Mouse (Mus musculus): ENCODE results near the gene Cyp46a1.

DNA sequence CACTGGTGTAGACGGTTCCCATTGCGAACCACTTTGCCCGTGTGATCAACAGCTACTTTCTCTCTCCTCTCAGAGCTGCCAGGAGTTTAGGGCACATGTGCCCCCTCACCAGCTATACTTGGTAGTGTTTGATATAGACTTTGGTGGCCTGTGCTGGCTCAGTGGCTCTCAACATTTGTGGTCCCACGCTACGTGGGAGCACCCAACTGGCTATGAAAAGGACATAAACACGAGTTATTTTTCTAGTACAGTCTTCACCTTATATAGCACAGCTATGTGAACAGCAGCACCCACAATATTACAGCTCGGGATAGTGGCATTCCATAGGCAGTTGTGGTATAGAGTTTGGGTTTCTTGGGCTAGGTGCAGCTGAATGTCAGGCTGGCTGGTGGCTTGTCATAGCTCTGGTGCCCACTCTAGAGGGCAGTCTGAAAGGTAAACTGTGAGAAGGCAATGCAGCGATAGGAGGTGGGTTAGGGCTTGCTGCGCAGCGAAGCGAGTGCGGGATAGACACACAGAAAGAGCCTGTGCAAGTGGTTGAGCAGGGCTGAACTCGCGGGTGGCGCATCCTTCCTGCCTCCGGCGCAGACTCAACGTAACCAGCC, 16.3 kb upstream of the Cyp46a1 start:
- TF ChIP-seq POLR2A (IDR thresholded peaks at IDR 0.05; ENCODE audit: low read depth, low read length): no peak
- TF ChIP-seq CTCF (IDR thresholded peaks at IDR 0.05; ENCODE audit: borderline replicate concordance, insufficient read depth, low read length): no peak

All from embryonic fibroblast, embryonic 13.5 days (primary cell).